Mouse (Mus musculus) stomach, postnatal 0 days (tissue): ENCODE measurements around the gene Ubxn4.

ENCODE experiments used
- CTCF ChIP-seq: IDR thresholded peaks from 2 replicates; pipeline ENCODE4 v1.5.1; 2016; ENCODE audit warnings: antibody characterized with exemption, low read depth, mild to moderate bottlenecking, moderate library complexity
- EP300 ChIP-seq: optimal IDR thresholded peaks from 2 replicates; pipeline ENCODE3; 2016; ENCODE audit warnings: antibody characterized with exemption

DNA sequence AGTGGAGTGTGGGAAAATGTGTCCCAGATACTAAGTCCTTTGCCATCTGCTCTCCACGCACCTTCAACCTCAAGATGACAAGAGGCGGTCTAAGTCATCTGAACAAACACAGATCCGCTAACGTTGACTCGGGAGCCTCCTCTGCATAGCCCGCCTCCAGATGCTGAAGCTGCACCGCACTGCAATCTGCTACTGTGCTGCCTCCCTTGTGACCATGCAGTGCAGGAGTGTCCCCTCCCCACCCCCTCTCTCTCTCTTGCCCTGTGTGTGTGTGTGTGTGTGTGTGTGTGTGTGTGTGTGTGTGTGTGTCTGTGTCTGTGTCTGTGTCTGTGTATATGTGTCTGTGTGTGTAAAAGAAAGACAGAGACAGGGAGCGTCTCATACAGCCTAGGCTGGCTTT is 51.5 kb downstream of the Ubxn4 start:
- TF ChIP-seq CTCF (no peak), EP300 (no peak)
